25 mouse cellular contexts compared by ENCODE assay signal in genomic region chrX:9769540-9769939, GRCm38 (mm10).
DNase-seq lines count a peak whose midpoint lies in the region; ATAC-seq and TF ChIP-seq lines count a peak whose summit lies in the region.
"Had no signal": no experiment of that assay in that cellular context is flagged by ENCODE, and none has a peak within 500 bp of the region (broad histone marks: within the 10 kb centered on the region; RNA-seq: fewer than 3 reads in every experiment).

No protein-coding gene starts in this region.

- H3K9me3 ChIP-seq in midbrain, embryonic 11.5 days (ENCODE audit: control insufficient read depth, low read length) = no peaks in the 10 kb centered on the region
- H3K9me3 ChIP-seq: embryonic facial prominence, embryonic 10.5 days; embryonic facial prominence, embryonic 12.5 days; forebrain, embryonic 10.5 days; forebrain, embryonic 12.5 days had no signal

- peaks cover 64% of the 10 kb centered on the region for H3K79me2 ChIP-seq in C2C12 (ENCODE audit: control insufficient read depth, insufficient read depth)

- no peak for ATAC-seq in midbrain, embryonic 11.5 days (ENCODE audit: low FRiP score)
- ATAC-seq: activated CD4-positive, CD25-positive, alpha-beta regulatory T cell, adult 4 months; forebrain, embryonic 14.5 days; forebrain, embryonic 16.5 days; Patski had no signal

- peak; percentile 26 for DNase-seq in adrenal gland, adult 2 months
- no peak for DNase-seq in adrenal gland, adult 18-20 months (ENCODE audit: low spot score in 2 of 2)
- peak; percentile 49 for DNase-seq in 3T3-L1 (ENCODE audit: low read depth, low spot score)
- DNase-seq in kidney, postnatal 14 days = no peak
- DNase-seq in layer of hippocampus, adult 9-10 months (ENCODE audit: low spot score) = no peak
- no peak for DNase-seq in midbrain, embryonic 11.5 days (ENCODE audit: low spot score, missing footprints)
- DNase-seq: adrenal gland, postnatal 10 days; adrenal gland, postnatal 25 days; B cell, adult 2 months; cerebellum, adult 11-12 months; cerebellum, adult 2 months; cerebellum, adult 9-10 months; cerebellum, postnatal 10 days; cerebellum, postnatal 25 days had no signal

- H3K27me3 ChIP-seq in C2C12 (ENCODE audit: control insufficient read depth, insufficient read depth, insufficient read length) = no peaks in the 10 kb centered on the region
- no peaks in the 10 kb centered on the region for H3K27me3 ChIP-seq in midbrain, embryonic 11.5 days (ENCODE audit: control insufficient read depth, insufficient read depth, low read length)
- H3K27me3 ChIP-seq: embryonic facial prominence, embryonic 12.5 days; forebrain, embryonic 12.5 days had no signal

- TF ChIP-seq CTCF in C2C12 (IDR thresholded peaks at IDR 0.05; ENCODE audit: control insufficient read depth, insufficient read depth, insufficient read length) = no peak
- no peak for TF ChIP-seq CTCF in embryonic fibroblast, embryonic 13.5 days (IDR thresholded peaks at IDR 0.05; ENCODE audit: borderline replicate concordance, insufficient read depth, low read length)

- H3K4me1 ChIP-seq in embryonic fibroblast, embryonic 13.5 days (ENCODE audit: control insufficient read depth, insufficient read depth, low read length) = peaks cover 2% of the 10 kb centered on the region; the same call in 1 of the 2 replicates
- no peaks in the 10 kb centered on the region for H3K4me1 ChIP-seq in midbrain, embryonic 11.5 days (ENCODE audit: control insufficient read depth, insufficient read depth, low read length)
- H3K4me1 ChIP-seq: embryonic facial prominence, embryonic 10.5 days; embryonic facial prominence, embryonic 12.5 days; forebrain, embryonic 10.5 days; forebrain, embryonic 12.5 days had no signal

- H3ac ChIP-seq in C2C12 (ENCODE audit: control insufficient read depth, insufficient read length, low read depth) = no peak overlapping the region

- no peak overlapping the region for H3K4me3 ChIP-seq in C2C12 (ENCODE audit: insufficient read depth, poor library complexity, severe bottlenecking)
- no peak overlapping the region for H3K4me3 ChIP-seq in embryonic fibroblast, embryonic 13.5 days (ENCODE audit: insufficient read depth, low read length)
- no peak overlapping the region for H3K4me3 ChIP-seq in midbrain, embryonic 11.5 days (ENCODE audit: low read depth, low read length)
- H3K4me3 ChIP-seq: embryonic facial prominence, embryonic 10.5 days; embryonic facial prominence, embryonic 12.5 days; erythroblast, embryonic 14.5 days; forebrain, embryonic 10.5 days; forebrain, embryonic 12.5 days had no signal

- TF ChIP-seq POLR2A in embryonic fibroblast, embryonic 13.5 days (IDR thresholded peaks at IDR 0.05; ENCODE audit: low read depth, low read length) = no peak

- H3K79me3 ChIP-seq in C2C12 (ENCODE audit: low read depth) = peaks cover 14% of the 10 kb centered on the region

- peaks cover 9% of the 10 kb centered on the region for H3K36me3 ChIP-seq in C2C12 (ENCODE audit: control insufficient read depth, insufficient read depth)
- no peaks in the 10 kb centered on the region for H3K36me3 ChIP-seq in midbrain, embryonic 11.5 days (ENCODE audit: control insufficient read depth, insufficient read depth, low read length)
- H3K36me3 ChIP-seq: embryonic facial prominence, embryonic 10.5 days; embryonic facial prominence, embryonic 12.5 days; forebrain, embryonic 10.5 days; forebrain, embryonic 12.5 days had no signal

- H3K4me2 ChIP-seq in midbrain, embryonic 11.5 days = no peak overlapping the region
- H3K4me2 ChIP-seq: embryonic facial prominence, embryonic 12.5 days; forebrain, embryonic 12.5 days had no signal

- no peak overlapping the region for H3K9ac ChIP-seq in midbrain, embryonic 11.5 days (ENCODE audit: low read length)
- H3K9ac ChIP-seq: embryonic facial prominence, embryonic 12.5 days; forebrain, embryonic 12.5 days had no signal

- H3K27ac ChIP-seq in embryonic fibroblast, embryonic 13.5 days (ENCODE audit: insufficient read depth, low read length) = peak overlapping the region; percentile 52
- no peak overlapping the region for H3K27ac ChIP-seq in midbrain, embryonic 11.5 days (ENCODE audit: low read depth, low read length)
- H3K27ac ChIP-seq: embryonic facial prominence, embryonic 10.5 days; embryonic facial prominence, embryonic 12.5 days; forebrain, embryonic 10.5 days; forebrain, embryonic 12.5 days had no signal

TF ChIP-seq in C2C12, 6 proteins besides CTCF, POLR2A, EP300 and RAD21:
- no peak for TF ChIP-seq MYOG (IDR thresholded peaks at IDR 0.05; ENCODE audit: control insufficient read depth, extremely low read depth, insufficient read length)
- peak; percentile 68 for TF ChIP-seq CEBPB (IDR thresholded peaks at IDR 0.05; ENCODE audit: low read depth)
- TF ChIP-seq MAX (IDR thresholded peaks at IDR 0.05) = no peak

Comparison
In these comparisons a context has a peak if more than half of its experiments do, and no peak if none do; other contexts are left out.
1. DNase-seq: peak in adrenal gland, adult 2 months (single experiment) and 3T3-L1 (single experiment); none in adrenal gland, adult 18-20 months (0 of 2), kidney, postnatal 14 days (single experiment), layer of hippocampus, adult 9-10 months (single experiment) and midbrain, embryonic 11.5 days (single experiment).